Mouse (Mus musculus) heart, adult 2 months (tissue): ENCODE results near the gene Mgea5.

ENCODE experiments used
- CTCF ChIP-seq: fragments of 200-600 bp; IDR thresholded peaks from 2 replicates; pipeline ENCODE4 v1.8.1; 2022; ENCODE audit warnings: antibody characterized with exemption, mild to moderate bottlenecking, moderate library complexity
- EP300 ChIP-seq: fragments of 200-500 bp; IDR thresholded peaks from 2 replicates; pipeline ENCODE4 v1.6.1; 2011; ENCODE audit warnings: low read depth, low read length, control low read depth; ENCODE audit not compliant: insufficient read depth
- POLR2A ChIP-seq: fragments of 200-500 bp; IDR thresholded peaks from 2 replicates; pipeline ENCODE4 v1.6.1; 2011; ENCODE audit warnings: mild to moderate bottlenecking, low read depth, low read length, control low read depth; ENCODE audit not compliant: insufficient read depth

GRCm38 (mm10) chr19:45775486-45775885, 8.2 kb downstream of the Mgea5 start:
- no peak for TF ChIP-seq EP300
- TF ChIP-seq CTCF, result no peak
- no peak for TF ChIP-seq POLR2A
